Mouse (Mus musculus): ENCODE results near the gene Flvcr2.
A peak's percentile ranks its signal among the peaks of the same experiment; 100 is the strongest.
"Not testable (repeated sequence)": the region's sequence is repeated elsewhere in the genome, so short reads cannot be mapped to it uniquely, and the experiment has no call there.

The Flvcr2 gene

DNA sequence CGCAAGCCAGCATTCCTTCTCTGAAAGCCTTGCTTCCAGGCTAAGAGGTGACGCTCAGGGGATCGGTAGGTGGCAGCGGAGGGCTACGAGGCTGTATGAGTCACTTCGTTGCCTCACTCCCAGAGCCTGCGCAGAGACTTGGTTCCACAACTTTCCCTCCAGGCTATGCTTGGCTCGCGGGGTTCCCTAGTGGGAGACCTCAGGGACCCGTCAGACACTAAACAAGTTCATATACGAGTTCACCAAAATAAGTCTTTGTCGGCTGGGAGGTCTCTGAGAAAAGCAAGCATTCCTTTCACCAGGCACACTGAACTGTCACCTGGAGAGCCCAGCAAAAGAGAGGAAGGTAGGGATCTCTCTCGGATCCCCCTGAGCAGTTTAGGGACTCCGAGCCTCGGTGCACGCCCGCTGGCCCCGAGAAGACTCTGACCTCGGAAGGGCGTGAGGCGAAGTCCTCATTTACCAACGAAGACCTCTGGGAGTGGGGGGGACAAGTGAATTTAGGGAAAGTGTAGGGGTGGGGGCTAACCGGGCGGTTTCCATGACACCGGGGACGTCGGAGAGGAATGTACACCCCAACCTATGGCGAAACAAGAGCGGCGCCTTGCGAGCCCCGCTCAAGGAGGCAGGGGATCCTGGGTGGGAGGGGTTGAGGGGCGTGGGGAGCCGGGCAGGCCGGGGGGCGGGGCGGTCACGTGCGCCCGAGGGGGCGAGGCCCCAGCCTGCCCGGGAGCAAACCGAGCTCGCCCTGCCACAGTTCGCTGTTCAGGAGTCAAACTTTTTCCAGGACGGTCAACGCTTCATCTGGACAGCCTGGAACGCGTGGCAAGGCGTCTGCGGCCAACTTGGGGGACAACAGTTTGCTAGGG is at the start of gene Flvcr2:
TSS of gene Flvcr2 (plus strand) at position 713 of the 869 bp plus-strand sequence.
- DNase-seq (ENCODE audit: low read depth, low spot score) = peak; percentile 65

GRCm38 (mm10) chr12:85698179-85698578 is 48.2 kb upstream of the Flvcr2 start:
- DNase-seq (ENCODE audit: low read depth, low spot score) = not testable (repeated sequence)

DNA sequence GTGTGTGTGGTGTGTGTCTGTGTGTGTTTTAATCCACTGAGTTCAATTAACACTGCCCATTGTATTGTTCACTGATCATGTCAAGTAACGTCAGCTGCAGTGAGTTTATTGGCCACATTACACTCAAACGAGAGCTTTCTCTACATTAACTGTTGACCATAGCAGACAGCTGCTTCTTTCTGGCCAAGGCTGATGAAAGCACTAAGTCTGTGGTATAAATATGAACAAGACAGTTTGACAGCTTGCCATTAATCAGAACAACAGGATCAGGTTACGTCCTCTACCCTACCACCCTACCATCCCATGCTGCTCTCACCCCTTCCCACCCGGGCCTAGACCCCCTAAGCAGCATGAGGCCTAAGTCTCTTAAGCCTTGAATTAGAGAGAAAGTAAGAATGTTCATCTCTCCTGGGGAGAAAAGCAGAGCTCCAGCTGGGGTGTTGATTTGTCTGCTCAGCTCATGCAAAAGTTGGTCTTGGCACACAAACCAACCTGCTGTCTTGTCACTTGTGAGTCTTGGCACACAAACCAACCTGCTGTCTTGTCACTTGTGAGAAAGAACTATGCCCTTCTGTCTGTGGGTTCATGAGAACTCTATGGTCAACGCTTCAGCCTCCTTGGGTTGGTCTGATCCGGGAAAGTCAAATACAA is 46.0 kb upstream of the Flvcr2 start:
- DNase-seq (ENCODE audit: low read depth, low spot score) = no peak

DNA sequence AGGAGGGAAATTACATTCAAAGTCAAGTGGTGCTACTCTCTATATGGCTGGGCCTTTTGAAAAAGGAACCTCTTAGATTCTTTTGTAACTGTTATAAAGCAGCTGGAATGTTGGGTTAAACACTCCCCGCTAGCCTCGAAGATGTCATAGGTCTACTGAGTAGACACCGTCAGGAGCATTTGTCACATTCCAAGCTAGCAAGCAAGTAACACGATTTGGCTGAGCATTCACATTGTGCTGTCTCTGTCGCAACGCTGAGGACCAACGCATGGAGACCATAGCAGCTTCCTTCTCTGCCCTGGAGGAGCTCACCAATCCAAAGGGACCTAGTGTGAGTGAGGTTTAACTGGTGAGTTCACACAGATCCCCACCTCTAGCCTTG is 45.5 kb upstream of the Flvcr2 start:
- no peak for DNase-seq (ENCODE audit: low read depth, low spot score)

- DNase-seq (ENCODE audit: low read depth, low spot score) = no peak
These were observed 43.9 kb upstream of the Flvcr2 start for GRCm38 (mm10) chr12:85702166-85703055.

- no peak for DNase-seq (ENCODE audit: low read depth, low spot score)
These were observed 42.8 kb upstream of the Flvcr2 start for GRCm38 (mm10) chr12:85703507-85703906.

DNA sequence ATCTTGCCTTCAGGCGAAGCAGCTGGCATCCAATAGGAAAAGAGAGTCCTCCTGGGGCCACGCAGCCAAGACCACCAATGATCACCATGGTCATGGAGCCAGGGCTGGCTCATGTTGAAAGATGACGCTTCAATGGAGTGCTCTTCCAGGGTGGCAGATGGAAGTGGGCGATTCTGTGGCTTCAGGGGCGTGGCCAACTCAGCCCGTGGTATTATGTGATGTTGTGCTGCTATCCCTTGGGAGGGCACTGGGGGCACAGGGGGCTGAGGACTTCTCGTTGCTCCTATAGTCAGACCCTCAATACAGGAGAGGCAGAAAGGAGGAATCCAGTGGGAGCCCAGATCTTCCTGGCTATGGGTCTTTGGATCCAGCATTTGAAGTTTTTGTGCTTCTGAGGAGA is 41.8 kb upstream of the Flvcr2 start:
- DNase-seq (ENCODE audit: low read depth, low spot score) = no peak

DNA sequence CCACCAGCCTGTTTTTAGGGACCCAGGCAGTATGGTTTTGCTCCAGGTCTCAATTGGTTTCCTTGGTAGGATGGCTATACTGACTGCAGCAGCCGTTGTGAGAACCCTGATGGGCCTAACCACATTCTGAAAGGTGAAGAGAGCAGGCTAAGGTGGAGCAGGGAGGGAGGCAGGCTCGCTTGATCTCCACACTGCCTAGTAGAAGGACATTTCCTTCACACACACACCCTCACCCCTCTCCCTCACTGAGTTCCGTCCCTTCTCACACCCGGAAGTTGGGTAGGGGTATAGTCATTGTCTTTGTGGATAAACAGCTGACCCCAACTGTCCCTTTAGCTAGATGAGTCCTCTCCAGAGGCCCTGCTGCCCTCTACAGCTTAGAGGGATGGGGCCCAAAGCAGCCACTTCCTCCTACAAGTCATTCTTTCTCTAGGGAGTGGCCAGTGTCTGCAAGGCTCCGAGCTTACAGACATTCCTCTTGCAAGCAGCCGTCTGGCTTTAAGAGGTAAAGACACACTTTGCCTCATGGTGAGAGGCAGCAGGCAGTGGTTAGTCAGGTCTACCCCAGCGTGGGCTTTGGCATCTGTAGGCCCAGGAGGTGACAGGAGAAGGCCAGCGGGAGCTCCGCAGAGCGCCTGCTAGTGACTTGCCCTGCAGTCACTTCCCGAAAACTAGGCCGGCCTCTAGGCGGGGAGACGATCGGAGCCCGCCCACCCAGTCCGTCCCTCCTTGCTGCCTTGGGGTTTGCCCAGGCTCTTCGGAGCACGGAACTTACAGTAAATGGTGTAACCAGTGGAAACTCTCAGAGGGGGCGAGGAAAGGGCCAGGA is 41.1 kb upstream of the Flvcr2 start:
- peak; percentile 70 for DNase-seq (ENCODE audit: low read depth, low spot score)

DNA sequence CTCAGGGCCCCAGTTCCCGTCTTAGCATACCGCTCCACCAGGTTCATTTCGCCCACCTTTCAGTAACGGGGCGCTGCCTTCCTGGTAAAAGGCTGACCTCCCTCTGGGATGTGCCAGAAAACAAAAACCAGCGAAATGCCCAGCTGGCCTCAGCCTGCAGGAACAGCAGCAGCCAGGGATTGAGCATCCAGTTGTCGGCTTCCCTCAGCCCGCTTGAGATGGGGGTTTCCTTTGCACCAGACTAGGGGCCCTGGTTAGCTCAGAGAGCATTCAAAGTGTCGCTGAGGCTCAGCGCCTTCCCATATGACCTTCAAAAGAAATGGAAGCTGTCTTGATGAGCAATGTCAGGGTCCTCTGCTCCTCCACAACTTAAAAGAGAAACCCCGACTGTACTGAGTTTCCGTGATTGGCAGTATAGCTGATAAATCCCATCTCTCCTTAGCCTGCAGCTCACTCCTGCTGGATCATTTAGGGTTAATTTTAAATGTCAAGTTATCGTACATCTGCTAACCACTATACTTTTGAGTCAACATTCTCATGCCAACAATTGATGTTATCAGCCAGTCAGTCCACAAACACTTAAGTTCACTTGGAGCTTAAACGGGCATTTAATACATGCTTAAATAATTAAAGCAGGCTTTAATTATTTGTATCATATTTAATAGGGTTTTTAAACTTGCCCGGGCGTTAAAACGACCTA is 40.4 kb upstream of the Flvcr2 start:
- no peak for DNase-seq (ENCODE audit: low read depth, low spot score)

DNA sequence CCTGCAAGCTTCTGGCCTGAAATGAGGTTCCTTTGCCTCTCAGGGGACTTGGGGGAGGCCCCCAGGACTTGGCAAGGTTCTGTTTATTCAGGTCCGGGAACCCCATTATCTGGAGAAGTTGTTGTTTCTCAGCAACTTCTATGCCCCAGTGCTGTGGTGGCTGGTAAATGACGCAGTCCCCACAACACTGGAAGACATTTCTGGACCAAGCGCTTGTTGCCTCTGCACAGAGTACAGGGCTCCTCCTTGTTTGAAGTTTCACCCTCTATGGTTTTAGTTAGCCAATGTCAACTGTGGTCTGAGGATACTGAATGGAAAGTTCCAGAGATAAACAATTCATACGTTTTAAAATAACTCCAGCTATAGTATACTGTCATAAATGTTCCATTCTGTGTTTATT is 39.4 kb upstream of the Flvcr2 start:
- DNase-seq (ENCODE audit: low read depth, low spot score) = no peak

DNA sequence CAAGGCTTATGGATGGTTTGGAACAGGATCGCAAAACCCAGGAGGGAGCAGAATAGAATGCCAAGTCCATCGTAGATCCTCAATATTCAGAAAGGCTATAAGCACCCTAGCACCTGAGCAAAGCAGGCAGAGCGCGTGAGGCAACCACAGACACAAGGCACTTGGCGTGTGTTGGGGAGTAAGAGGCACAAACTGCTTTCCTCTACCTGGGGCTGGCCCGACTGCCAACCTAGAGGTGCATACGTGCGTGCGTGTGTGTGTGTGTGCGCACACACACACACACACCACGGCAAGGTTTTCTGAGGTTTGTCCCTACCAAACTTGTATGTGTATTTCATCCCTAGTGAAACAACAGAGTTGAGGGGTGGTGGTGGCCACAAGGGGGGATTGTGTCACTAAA is 38.9 kb upstream of the Flvcr2 start:
- no peak for DNase-seq (ENCODE audit: low read depth, low spot score)

GRCm38 (mm10) chr12:85708556-85708955 is 37.8 kb upstream of the Flvcr2 start:
- DNase-seq (ENCODE audit: low read depth, low spot score) = no peak

DNA sequence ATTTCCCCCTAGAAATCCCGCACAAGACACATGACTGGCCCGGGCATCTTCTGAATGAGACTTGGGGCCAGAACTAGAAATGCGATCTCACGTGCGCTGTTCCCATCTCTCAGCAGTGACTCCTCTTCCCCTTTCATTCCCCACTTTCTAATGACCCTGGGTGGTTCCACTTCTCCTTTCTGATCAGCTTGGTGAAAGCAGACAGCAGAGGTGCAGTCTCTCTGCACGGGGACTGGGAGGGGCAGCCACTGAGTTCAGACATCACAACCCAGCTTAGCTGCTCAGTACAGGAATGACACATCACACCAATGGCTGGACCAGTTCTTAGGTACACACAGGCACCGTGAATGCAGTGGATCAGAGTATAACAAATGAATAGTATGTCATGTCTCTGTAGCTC is 35.6 kb upstream of the Flvcr2 start:
- DNase-seq (ENCODE audit: low read depth, low spot score) = peak; percentile 14

DNA sequence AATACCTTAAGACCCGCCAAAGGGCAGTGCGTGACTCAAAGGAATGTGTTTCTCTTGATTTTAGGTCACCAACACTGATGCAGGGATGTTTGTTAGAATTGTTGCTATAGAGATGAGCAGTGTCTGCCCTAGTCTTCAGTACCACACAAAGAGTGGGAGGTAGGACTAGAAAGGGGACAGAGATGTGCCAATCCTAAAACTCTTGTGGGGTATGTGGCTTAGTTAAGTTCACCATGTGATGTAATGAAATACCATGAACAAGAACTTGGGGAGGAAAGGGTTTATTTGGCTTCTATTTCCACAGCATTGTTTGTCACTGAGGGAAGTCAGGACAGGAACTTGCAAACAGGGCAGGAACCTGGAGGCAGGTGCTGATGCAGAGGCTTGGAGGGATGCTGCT is 33.8 kb upstream of the Flvcr2 start:
- DNase-seq (ENCODE audit: low read depth, low spot score) = no peak

DNA sequence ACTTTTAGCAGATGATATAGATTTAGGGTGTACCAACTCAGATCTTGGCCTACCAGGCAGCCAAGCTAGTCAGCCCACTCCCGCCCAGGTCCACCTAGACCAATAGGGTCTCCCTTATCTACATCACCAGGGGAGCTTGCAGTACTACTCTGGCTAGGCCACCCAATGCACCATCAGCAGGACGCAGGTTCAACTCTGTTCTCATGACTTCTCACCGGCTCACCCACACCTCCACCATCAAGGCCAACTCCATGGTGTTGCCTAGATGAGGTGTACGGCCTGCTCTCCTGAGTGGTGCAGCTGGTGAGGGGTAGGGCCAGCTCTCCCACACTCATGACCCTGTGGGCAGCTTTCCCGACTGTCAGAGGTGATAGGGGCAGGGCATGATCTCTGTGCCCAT is 32.2 kb upstream of the Flvcr2 start:
- DNase-seq (ENCODE audit: low read depth, low spot score) = no peak

GRCm38 (mm10) chr12:85725306-85725705 is 21.0 kb upstream of the Flvcr2 start:
- DNase-seq (ENCODE audit: low read depth, low spot score) = no peak

GRCm38 (mm10) chr12:85726729-85727397 is 19.5 kb upstream of the Flvcr2 start:
- no peak for DNase-seq (ENCODE audit: low read depth, low spot score)

GRCm38 (mm10) chr12:85728181-85728580 is 18.2 kb upstream of the Flvcr2 start:
- no peak for DNase-seq (ENCODE audit: low read depth, low spot score)

DNA sequence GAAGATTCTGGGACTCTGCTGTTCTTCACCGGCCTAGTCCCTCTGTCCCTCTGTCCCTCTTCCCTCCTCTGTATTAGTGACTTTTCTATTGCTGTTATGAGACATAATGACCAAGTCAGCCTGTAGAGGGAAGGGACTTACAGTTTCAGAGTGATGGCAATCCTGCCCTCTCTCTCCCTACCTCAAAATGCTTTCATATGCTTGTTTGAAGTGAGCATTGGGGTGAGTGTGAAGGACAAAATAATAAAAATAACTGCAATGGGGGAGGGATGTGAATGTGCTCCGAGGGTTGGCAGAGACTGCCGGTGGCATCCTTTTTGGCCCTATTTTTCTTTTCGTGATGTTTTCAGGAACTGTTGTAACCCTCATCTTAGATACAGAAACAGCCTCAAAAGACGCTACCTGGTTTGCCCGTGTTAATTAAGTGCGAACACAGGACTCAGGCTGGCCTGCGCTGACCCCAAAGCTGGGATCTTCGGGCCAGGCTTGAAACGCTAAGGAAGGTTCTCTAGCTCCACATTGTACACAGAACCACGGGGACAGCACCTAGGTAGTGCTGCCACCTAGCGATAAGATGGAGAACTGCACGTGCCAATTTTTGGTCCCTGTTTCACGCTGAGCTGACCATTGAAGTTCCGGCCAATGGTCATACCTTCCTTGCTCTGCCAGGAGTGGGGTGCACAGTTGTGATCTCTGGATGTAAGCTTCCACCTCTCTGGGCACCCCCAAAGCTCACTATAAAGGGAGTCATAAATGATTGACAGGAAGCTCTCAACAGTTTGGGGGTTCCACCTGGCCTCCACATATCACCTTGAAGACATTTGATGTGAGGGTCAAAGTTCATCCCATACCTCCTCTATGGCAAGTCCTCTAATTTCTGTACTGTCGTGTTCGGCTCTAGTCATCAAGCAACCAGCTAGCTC is 17.1 kb upstream of the Flvcr2 start:
- DNase-seq (ENCODE audit: low read depth, low spot score) = no peak
